Mouse (Mus musculus) cortical plate, adult 2 months (tissue): ENCODE measurements around the gene Lrrc3. TPM values are rescaled to one million over a fixed set of nuclear protein-coding genes. Genes with fewer than 3 reads are reported as not detected.

Experiments used
- H3K27ac ChIP-seq: fragments of 200-500 bp; 2 replicates; pipeline ENCODE4 v1.5.1; 2012; ENCODE audit warnings: low read length, control low read depth, inconsistent platforms; ENCODE audit not compliant: insufficient read depth
- H3K4me1 ChIP-seq: fragments of 200-500 bp; 2 replicates; pipeline ENCODE4 v1.6.1; 2011; ENCODE audit warnings: low read length; ENCODE audit not compliant: control insufficient read depth, insufficient read depth
- H3K4me3 ChIP-seq: fragments of 200-500 bp; 2 replicates; pipeline ENCODE4 v1.5.1; 2011; ENCODE audit warnings: mild to moderate bottlenecking, low read length, control low read depth; ENCODE audit not compliant: insufficient read depth
- CTCF ChIP-seq: fragments of 200-500 bp; IDR thresholded peaks from 2 replicates; pipeline ENCODE4 v1.5.1; 2011; ENCODE audit warnings: mild to moderate bottlenecking, control low read depth, low read length; ENCODE audit not compliant: insufficient read depth; ENCODE audit errors: extremely low read depth
- POLR2A ChIP-seq: fragments of 200-500 bp; IDR thresholded peaks from 2 replicates; pipeline ENCODE4 v1.6.1; 2011; ENCODE audit warnings: mild to moderate bottlenecking, low read length, control low read depth; ENCODE audit not compliant: insufficient read depth; ENCODE audit errors: extremely low read depth
- polyA plus RNA-seq: library from polyadenylated mRNA; depleted of rRNA; stranded (reverse); fragments of >200 nt; gene quantifications from 2 replicates; pipeline ENCODE4 v1.2.3, GENCODE M21; 2012; rRNA removed

Gene Lrrc3
- polyA plus RNA-seq, 1 experiment = 7.7 TPM

- Histone ChIP-seq H3K27ac (no peak overlapping the region), H3K4me3 (no peak overlapping the region)
- TF ChIP-seq POLR2A (no peak), CTCF (peak; percentile 60)
These were observed 23.4 kb downstream of the Lrrc3 start for GRCm38 (mm10) chr10:77878985-77879384.

DNA sequence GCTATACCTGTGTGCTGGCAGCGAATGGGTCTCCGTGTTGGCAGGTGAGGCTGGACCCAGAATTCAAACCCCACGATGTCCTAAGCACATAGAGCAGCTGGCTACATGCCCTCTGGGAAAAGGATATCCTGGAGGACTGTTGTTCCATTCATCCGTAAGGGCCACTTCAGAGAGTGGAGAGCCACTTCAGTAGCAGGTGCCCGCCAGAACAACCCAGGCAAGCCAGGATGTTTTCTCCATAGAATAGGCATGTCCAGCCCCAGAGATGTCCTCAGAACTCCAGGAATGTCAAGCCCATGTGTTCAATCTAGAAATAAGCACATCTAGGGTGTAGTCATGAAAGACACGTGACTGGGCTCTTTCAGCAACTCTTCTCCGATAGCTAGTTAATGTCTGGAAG, 32.7 kb downstream of the Lrrc3 start:
- no peak for TF ChIP-seq POLR2A
- no peak for TF ChIP-seq CTCF
- Histone ChIP-seq H3K4me3 (no peak overlapping the region), H3K4me1 (no peaks in the 10 kb centered on the region), H3K27ac (no peak overlapping the region)

More at GRCm38 (mm10) chr10:77878985-77879384, 23.4 kb downstream of the Lrrc3 start:
- no peaks in the 10 kb centered on the region for H3K4me1 ChIP-seq

DNA sequence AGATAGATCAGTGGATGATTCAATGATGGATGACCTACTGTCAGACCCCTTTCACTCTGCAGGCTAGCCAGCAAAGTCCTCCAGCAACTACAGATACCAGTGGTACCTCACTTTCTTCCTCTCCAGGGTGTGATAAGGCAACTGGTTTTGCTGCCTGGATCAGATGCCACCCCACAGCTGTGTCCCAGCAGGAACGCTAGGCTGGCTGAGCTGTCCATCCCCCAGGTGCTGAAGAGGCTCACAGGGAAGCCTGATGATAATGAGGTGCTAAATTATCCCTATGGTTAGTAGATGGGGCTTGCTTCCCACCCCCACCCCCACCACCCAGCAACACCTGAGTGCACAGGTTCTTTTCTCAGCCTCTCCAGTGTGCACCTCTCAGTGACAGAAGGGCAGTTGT, 34.8 kb downstream of the Lrrc3 start:
- H3K4me3 ChIP-seq = no peak overlapping the region
- H3K4me1 ChIP-seq = no peaks in the 10 kb centered on the region
- no peak overlapping the region for H3K27ac ChIP-seq
- no peak for TF ChIP-seq CTCF
- no peak for TF ChIP-seq POLR2A

DNA sequence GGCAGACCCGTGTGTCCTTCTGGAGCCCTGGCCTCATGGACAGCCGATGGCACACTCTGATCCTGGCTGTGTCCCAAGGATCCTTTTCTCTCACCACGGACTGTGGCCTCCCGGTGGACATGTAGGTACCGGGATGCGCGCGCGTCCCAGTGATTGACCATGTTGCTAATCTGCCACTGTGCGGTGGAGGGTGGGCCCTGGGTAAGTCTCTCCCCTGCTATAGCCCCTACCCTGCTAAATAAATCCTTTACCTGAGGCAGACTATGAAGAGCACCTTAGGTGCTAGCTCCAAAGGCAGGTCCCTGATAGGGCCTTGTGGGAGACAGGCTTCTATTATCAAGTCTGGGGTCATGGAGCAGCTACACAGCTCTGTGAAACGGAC, 37.6 kb downstream of the Lrrc3 start:
- Histone ChIP-seq H3K4me1 (no peaks in the 10 kb centered on the region), H3K4me3 (no peak overlapping the region), H3K27ac (no peak overlapping the region)
- no peak for TF ChIP-seq CTCF
- TF ChIP-seq POLR2A = no peak

DNA sequence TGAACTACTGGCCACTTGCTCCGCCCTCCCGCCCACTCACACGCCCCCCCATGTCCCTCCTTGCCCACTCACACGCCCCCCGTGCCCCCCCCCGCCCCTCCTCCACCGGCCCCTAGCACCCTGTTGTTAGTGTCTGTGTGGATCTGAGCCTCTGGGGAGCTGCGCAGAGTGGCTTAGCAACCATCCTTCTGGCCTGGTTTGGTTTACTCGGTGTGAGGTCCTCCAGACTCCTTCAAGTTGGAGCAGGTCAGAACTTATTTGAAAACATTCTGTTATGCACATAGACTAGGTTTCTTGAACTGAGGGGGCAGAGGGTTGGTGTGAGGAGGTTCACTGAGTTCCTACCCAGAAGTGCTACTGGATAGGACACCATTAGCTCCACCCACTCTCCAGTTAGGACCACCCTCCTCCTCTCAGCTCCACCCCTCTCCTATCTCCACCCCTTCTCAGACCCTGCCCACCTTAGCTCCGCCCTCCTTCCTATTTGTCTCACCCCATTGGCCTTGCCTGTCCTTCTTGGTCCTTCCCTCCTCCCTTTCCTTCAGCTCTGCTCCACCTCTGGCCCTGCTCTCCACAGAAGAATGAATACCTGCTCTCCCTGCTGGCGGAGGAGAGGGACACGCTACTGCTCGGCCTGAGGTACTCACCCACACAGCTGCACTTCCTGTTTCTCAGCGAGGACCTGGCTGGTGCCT, 38.1 kb downstream of the Lrrc3 start:
- no peak overlapping the region for H3K4me3 ChIP-seq
- H3K4me1 ChIP-seq = no peaks in the 10 kb centered on the region
- TF ChIP-seq POLR2A = no peak
- TF ChIP-seq CTCF = no peak
- H3K27ac ChIP-seq = no peak overlapping the region

- TF ChIP-seq CTCF (no peak), POLR2A (no peak)
- Histone ChIP-seq H3K4me1 (no peaks in the 10 kb centered on the region), H3K27ac (no peak within 1 kb of the TSS), H3K4me3 (no peak within 1 kb of the TSS)
These were observed 40.7 kb downstream of the Lrrc3 start, which contains the start of gene Gm3285 for GRCm38 (mm10) chr10:77861675-77862074. Gene Gm3285 (plus strand): TSS chr10:77861975.

DNA sequence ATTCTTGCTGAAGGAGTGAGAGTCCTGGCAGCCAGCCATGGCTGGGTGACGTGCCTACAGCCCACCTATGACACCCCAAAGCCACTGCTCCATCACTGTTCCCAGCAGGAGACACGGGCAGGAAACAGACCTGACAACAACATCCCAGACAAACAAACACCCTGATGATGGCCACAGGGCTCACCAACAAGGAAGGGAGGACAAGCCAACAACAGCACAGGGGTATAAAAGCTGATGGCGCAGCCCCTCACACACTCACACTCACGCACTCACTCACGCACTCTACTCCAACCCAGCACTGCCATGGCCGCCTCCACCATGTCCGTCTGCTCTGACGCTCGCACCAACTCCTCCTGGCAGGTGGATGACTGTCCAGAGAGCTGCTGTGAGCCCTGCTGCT, 49.8 kb downstream of the Lrrc3 start, which contains the start of gene Gm10318:
Gm10318 (plus strand) TSS at position 301 of the 400 bp plus-strand sequence.
- no peak for TF ChIP-seq POLR2A
- no peak for TF ChIP-seq CTCF
- Histone ChIP-seq H3K27ac (no peak within 1 kb of the TSS), H3K4me3 (no peak within 1 kb of the TSS), H3K4me1 (no peaks in the 10 kb centered on the region)

Other genes starting within 250 kb of the Lrrc3 start
- 0.29 TPM in 1 of 2 replicates, not detected in the other for gene Tspear, start 216.0 kb downstream of the Lrrc3 start, polyA plus RNA-seq
- gene Gm19402, start 211.8 kb downstream of the Lrrc3 start, polyA plus RNA-seq = not detected in 2 replicates
- gene Gm9508, start 205.3 kb downstream of the Lrrc3 start, polyA plus RNA-seq = not detected in 2 replicates
- gene Gm10272, start 195.9 kb downstream of the Lrrc3 start, polyA plus RNA-seq = not detected in 2 replicates
- gene Gm10024, start 191.1 kb downstream of the Lrrc3 start, polyA plus RNA-seq = not detected in 2 replicates
- not detected in 2 replicates for gene Gm10142, start 186.7 kb downstream of the Lrrc3 start, polyA plus RNA-seq
- gene Krtap12-1, start 181.9 kb downstream of the Lrrc3 start, polyA plus RNA-seq = not detected in 2 replicates
- gene Gm10100, start 176.1 kb downstream of the Lrrc3 start, polyA plus RNA-seq = not detected in 2 replicates
- gene Gm18596, start 159.9 kb downstream of the Lrrc3 start, polyA plus RNA-seq = not detected in 2 replicates
- gene Gm9736, start 151.2 kb downstream of the Lrrc3 start, polyA plus RNA-seq = not detected in 2 replicates
- not detected in 2 replicates for gene Gm3233, start 142.9 kb downstream of the Lrrc3 start, polyA plus RNA-seq
- gene Gm3238, start 131.2 kb downstream of the Lrrc3 start, polyA plus RNA-seq = not detected in 2 replicates
- not detected in 2 replicates for gene Gm7138, start 125.6 kb downstream of the Lrrc3 start, polyA plus RNA-seq
- not detected in 2 replicates for gene Gm3250, start 120.0 kb downstream of the Lrrc3 start, polyA plus RNA-seq
- gene Gm7137, start 114.3 kb downstream of the Lrrc3 start, polyA plus RNA-seq = not detected in 2 replicates
- not detected in 2 replicates for gene Gm9639, start 107.5 kb downstream of the Lrrc3 start, polyA plus RNA-seq
- not detected in 2 replicates for gene Gm19668, start 103.4 kb downstream of the Lrrc3 start, polyA plus RNA-seq
- gene Gm9507, start 90.7 kb downstream of the Lrrc3 start, polyA plus RNA-seq = not detected in 2 replicates
- gene Gm2696, start 87.9 kb downstream of the Lrrc3 start, polyA plus RNA-seq = not detected in 2 replicates
- gene Krtap10-4, start 75.4 kb downstream of the Lrrc3 start, polyA plus RNA-seq = not detected in 2 replicates
- not detected in 2 replicates for gene Krtap10-10, start 66.6 kb downstream of the Lrrc3 start, polyA plus RNA-seq
- gene Gm36176, start 55.7 kb downstream of the Lrrc3 start, polyA plus RNA-seq = not detected in 2 replicates
- 0.15 TPM in 1 of 2 replicates, not detected in the other for gene Gm10318, start 49.7 kb downstream of the Lrrc3 start, polyA plus RNA-seq
- gene Gm3285, start 40.6 kb downstream of the Lrrc3 start, polyA plus RNA-seq = not detected in 2 replicates
- 30.8 and 32.0 TPM in 2 replicates for gene Trpm2, start 68.0 kb upstream of the Lrrc3 start, polyA plus RNA-seq
- gene 1810043G02Rik, start 76.0 kb upstream of the Lrrc3 start, polyA plus RNA-seq = 74.0 and 74.4 TPM in 2 replicates
- gene Pfkl, start 107.5 kb upstream of the Lrrc3 start, polyA plus RNA-seq = 158 and 186 TPM in 2 replicates
- gene Dnmt3l, start 139.4 kb upstream of the Lrrc3 start, polyA plus RNA-seq = 0.13 and 0.38 TPM in 2 replicates
- 0.32 and 0.65 TPM in 2 replicates for gene Aire, start 141.1 kb upstream of the Lrrc3 start, polyA plus RNA-seq
- 5.3 and 6.3 TPM in 2 replicates for gene Icosl, start 166.8 kb upstream of the Lrrc3 start, polyA plus RNA-seq